Mouse (Mus musculus): ENCODE measurements around the gene Sh3gl2. TPM values are rescaled to one million over a fixed set of nuclear protein-coding genes. Genes with fewer than 3 reads are reported as not detected.

The Sh3gl2 gene
- polyA plus RNA-seq, 1 experiment from 2014 or later = 1.7 TPM

- no peak for DNase-seq (ENCODE audit: low spot score)
- Histone ChIP-seq H3K4me1 (ENCODE audit: control insufficient read depth, insufficient read depth, low read length) (no peaks in the 10 kb centered on the region), H3K36me3 (ENCODE audit: control insufficient read depth, insufficient read depth, low read length) (no peaks in the 10 kb centered on the region), H3K9me3 (ENCODE audit: control insufficient read depth, low read length) (no peaks in the 10 kb centered on the region), H3K27me3 (ENCODE audit: control insufficient read depth, insufficient read depth, low read length) (no peaks in the 10 kb centered on the region), H3K27ac (replicated peaks; ENCODE audit: low read depth, low read length) (no peak overlapping the region), H3K4me3 (ENCODE audit: low read depth, low read length) (no peak overlapping the region), H3K9ac (ENCODE audit: low read length) (no peak overlapping the region), H3K4me2 (ENCODE audit: low read depth, severe bottlenecking) (no peak overlapping the region)
- WGBS = 88% methylated on average over 13 of the region's 13 CpGs
- ATAC-seq (ENCODE audit: insufficient number of reproducible peaks, low FRiP score, low TSS enrichment, low read depth) = no peak
Observed at GRCm38 (mm10) chr4:85262606-85263005, 57.7 kb downstream of the Sh3gl2 start.

GRCm38 (mm10) chr4:85267456-85267855, 62.5 kb downstream of the Sh3gl2 start:
- WGBS = 81% methylated on average over 2 of the region's 2 CpGs

GRCm38 (mm10) chr4:85272877-85273276, 68.0 kb downstream of the Sh3gl2 start:
- H3K4me2 ChIP-seq (ENCODE audit: low read depth, severe bottlenecking) = no peak overlapping the region
- 88% methylated on average over 4 of the region's 4 CpGs for WGBS
- H3K27ac ChIP-seq (replicated peaks; ENCODE audit: low read depth, low read length) = no peak overlapping the region
- DNase-seq (ENCODE audit: low spot score) = no peak
- no peak overlapping the region for H3K4me3 ChIP-seq (ENCODE audit: low read depth, low read length)
- no peaks in the 10 kb centered on the region for H3K4me1 ChIP-seq (ENCODE audit: control insufficient read depth, insufficient read depth, low read length)
- H3K9me3 ChIP-seq (ENCODE audit: control insufficient read depth, low read length) = no peaks in the 10 kb centered on the region
- H3K36me3 ChIP-seq (ENCODE audit: control insufficient read depth, insufficient read depth, low read length) = no peaks in the 10 kb centered on the region
- no peak overlapping the region for H3K9ac ChIP-seq (ENCODE audit: low read length)
- no peak for ATAC-seq (ENCODE audit: insufficient number of reproducible peaks, low FRiP score, low TSS enrichment, low read depth)
- H3K27me3 ChIP-seq (ENCODE audit: control insufficient read depth, insufficient read depth, low read length) = no peaks in the 10 kb centered on the region

More at GRCm38 (mm10) chr4:85267456-85267855, 62.5 kb downstream of the Sh3gl2 start:
- no peaks in the 10 kb centered on the region for H3K27me3 ChIP-seq (ENCODE audit: control insufficient read depth, insufficient read depth, low read length)
- no peak overlapping the region for H3K27ac ChIP-seq (replicated peaks; ENCODE audit: low read depth, low read length)
- H3K4me2 ChIP-seq (ENCODE audit: low read depth, severe bottlenecking) = no peak overlapping the region
- no peak overlapping the region for H3K9ac ChIP-seq (ENCODE audit: low read length)
- no peak for ATAC-seq (ENCODE audit: insufficient number of reproducible peaks, low FRiP score, low TSS enrichment, low read depth)
- DNase-seq (ENCODE audit: low spot score) = no peak
- no peaks in the 10 kb centered on the region for H3K9me3 ChIP-seq (ENCODE audit: control insufficient read depth, low read length)
- H3K4me3 ChIP-seq (ENCODE audit: low read depth, low read length) = no peak overlapping the region
- no peaks in the 10 kb centered on the region for H3K4me1 ChIP-seq (ENCODE audit: control insufficient read depth, insufficient read depth, low read length)
- no peaks in the 10 kb centered on the region for H3K36me3 ChIP-seq (ENCODE audit: control insufficient read depth, insufficient read depth, low read length)

GRCm38 (mm10) chr4:85273452-85273851, 68.5 kb downstream of the Sh3gl2 start:
- WGBS = 86% methylated on average over 3 of the region's 3 CpGs
- ATAC-seq (ENCODE audit: insufficient number of reproducible peaks, low FRiP score, low TSS enrichment, low read depth) = no peak
- H3K36me3 ChIP-seq (ENCODE audit: control insufficient read depth, insufficient read depth, low read length) = no peaks in the 10 kb centered on the region
- no peaks in the 10 kb centered on the region for H3K9me3 ChIP-seq (ENCODE audit: control insufficient read depth, low read length)
- no peak for DNase-seq (ENCODE audit: low spot score)
- no peak overlapping the region for H3K4me2 ChIP-seq (ENCODE audit: low read depth, severe bottlenecking)
- no peak overlapping the region for H3K4me3 ChIP-seq (ENCODE audit: low read depth, low read length)
- H3K27ac ChIP-seq (replicated peaks; ENCODE audit: low read depth, low read length) = no peak overlapping the region
- H3K27me3 ChIP-seq (ENCODE audit: control insufficient read depth, insufficient read depth, low read length) = no peaks in the 10 kb centered on the region
- H3K4me1 ChIP-seq (ENCODE audit: control insufficient read depth, insufficient read depth, low read length) = no peaks in the 10 kb centered on the region
- H3K9ac ChIP-seq (ENCODE audit: low read length) = no peak overlapping the region

DNA sequence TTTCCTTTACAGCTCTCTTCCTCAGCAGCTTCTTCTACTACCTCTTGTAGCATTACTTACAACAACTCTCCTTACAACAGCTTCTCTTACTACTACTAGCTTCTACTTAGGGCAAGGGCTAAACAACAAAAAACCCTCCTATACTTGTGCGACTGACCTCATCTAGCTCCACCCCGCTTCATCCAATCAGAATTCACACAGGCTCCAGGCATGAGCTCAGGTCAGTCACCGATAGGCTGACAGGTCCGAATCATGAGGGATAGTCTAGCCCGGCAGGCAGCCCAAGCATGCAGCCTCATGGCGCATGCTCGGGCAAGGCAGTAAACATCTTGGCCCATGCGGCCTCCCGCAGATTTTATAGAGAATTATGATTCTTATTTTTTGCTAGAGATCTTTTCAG, 78.2 kb downstream of the Sh3gl2 start:
- Histone ChIP-seq H3K4me3 (ENCODE audit: low read depth, low read length) (no peak overlapping the region), H3K36me3 (ENCODE audit: control insufficient read depth, insufficient read depth, low read length) (no peaks in the 10 kb centered on the region), H3K4me2 (ENCODE audit: low read depth, severe bottlenecking) (no peak overlapping the region), H3K9me3 (ENCODE audit: control insufficient read depth, low read length) (no peaks in the 10 kb centered on the region), H3K27ac (replicated peaks; ENCODE audit: low read depth, low read length) (no peak overlapping the region), H3K4me1 (ENCODE audit: control insufficient read depth, insufficient read depth, low read length) (no peaks in the 10 kb centered on the region), H3K9ac (ENCODE audit: low read length) (no peak overlapping the region), H3K27me3 (ENCODE audit: control insufficient read depth, insufficient read depth, low read length) (no peaks in the 10 kb centered on the region)
- ATAC-seq (ENCODE audit: insufficient number of reproducible peaks, low FRiP score, low TSS enrichment, low read depth) (no peak), DNase-seq (ENCODE audit: low spot score) (no peak)
- WGBS = 95% methylated on average over 9 of the region's 9 CpGs

DNA sequence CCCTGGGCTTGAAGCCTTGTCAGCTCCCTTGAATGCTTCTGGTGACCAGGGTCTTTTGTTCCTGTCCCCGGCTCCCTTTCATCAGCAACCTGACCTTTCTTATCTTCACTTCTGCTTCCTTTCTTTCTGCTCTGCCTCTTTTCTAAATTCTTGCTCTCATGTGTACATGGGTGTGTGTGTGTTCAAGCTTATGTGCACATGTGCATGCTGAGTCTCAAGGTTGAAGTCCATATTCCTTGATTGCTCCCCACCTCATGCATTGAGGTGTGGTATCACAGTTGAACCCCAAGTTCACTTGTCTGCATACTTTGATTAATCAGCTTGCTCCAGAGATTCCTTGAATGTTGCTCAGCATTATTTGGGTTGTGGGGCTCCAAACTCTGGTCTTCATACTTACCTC, 85.1 kb downstream of the Sh3gl2 start:
- WGBS = 85% methylated on average over 1 of the region's 1 CpGs
- H3K4me1 ChIP-seq (ENCODE audit: control insufficient read depth, insufficient read depth, low read length) = no peaks in the 10 kb centered on the region
- no peak overlapping the region for H3K4me3 ChIP-seq (ENCODE audit: low read depth, low read length)
- ATAC-seq (ENCODE audit: insufficient number of reproducible peaks, low FRiP score, low TSS enrichment, low read depth) (no peak), DNase-seq (ENCODE audit: low spot score) (no peak)
- no peak overlapping the region for H3K9ac ChIP-seq (ENCODE audit: low read length)
- no peaks in the 10 kb centered on the region for H3K27me3 ChIP-seq (ENCODE audit: control insufficient read depth, insufficient read depth, low read length)
- no peak overlapping the region for H3K27ac ChIP-seq (replicated peaks; ENCODE audit: low read depth, low read length)
- no peaks in the 10 kb centered on the region for H3K36me3 ChIP-seq (ENCODE audit: control insufficient read depth, insufficient read depth, low read length)
- no peaks in the 10 kb centered on the region for H3K9me3 ChIP-seq (ENCODE audit: control insufficient read depth, low read length)
- no peak overlapping the region for H3K4me2 ChIP-seq (ENCODE audit: low read depth, severe bottlenecking)

DNA sequence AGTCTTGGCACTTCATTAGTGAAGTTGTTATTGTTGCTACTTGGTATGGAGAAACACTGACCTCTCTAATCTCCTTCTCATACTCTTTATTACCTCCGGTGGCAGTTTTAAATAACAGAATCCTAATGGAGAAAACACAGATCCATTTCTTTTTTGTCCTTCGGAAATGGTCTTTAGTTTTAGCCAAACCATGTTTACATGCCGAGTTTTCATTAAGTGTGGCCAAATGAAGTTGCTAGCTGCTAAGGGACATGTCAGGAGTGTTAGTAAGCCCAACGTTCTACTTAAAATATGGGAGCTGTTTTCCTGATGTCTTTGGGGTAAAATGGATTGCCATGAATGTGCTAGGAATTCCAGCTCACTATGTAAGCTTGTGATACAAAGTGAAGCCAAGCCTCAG, 86.4 kb downstream of the Sh3gl2 start:
- Histone ChIP-seq H3K9ac (ENCODE audit: low read length) (no peak overlapping the region), H3K36me3 (ENCODE audit: control insufficient read depth, insufficient read depth, low read length) (no peaks in the 10 kb centered on the region), H3K27me3 (ENCODE audit: control insufficient read depth, insufficient read depth, low read length) (no peaks in the 10 kb centered on the region), H3K4me3 (ENCODE audit: low read depth, low read length) (no peak overlapping the region), H3K4me1 (ENCODE audit: control insufficient read depth, insufficient read depth, low read length) (no peaks in the 10 kb centered on the region), H3K27ac (replicated peaks; ENCODE audit: low read depth, low read length) (no peak overlapping the region), H3K4me2 (ENCODE audit: low read depth, severe bottlenecking) (no peak overlapping the region), H3K9me3 (ENCODE audit: control insufficient read depth, low read length) (no peaks in the 10 kb centered on the region)
- 79% methylated on average over 4 of the region's 4 CpGs for WGBS
- no peak for DNase-seq (ENCODE audit: low spot score)
- ATAC-seq (ENCODE audit: insufficient number of reproducible peaks, low FRiP score, low TSS enrichment, low read depth) = no peak

- Histone ChIP-seq H3K27ac (replicated peaks; ENCODE audit: low read depth, low read length) (no peak overlapping the region), H3K36me3 (ENCODE audit: control insufficient read depth, insufficient read depth, low read length) (no peaks in the 10 kb centered on the region), H3K4me3 (ENCODE audit: low read depth, low read length) (no peak overlapping the region), H3K4me1 (ENCODE audit: control insufficient read depth, insufficient read depth, low read length) (no peaks in the 10 kb centered on the region), H3K4me2 (ENCODE audit: low read depth, severe bottlenecking) (no peak overlapping the region), H3K9ac (ENCODE audit: low read length) (no peak overlapping the region), H3K27me3 (ENCODE audit: control insufficient read depth, insufficient read depth, low read length) (no peaks in the 10 kb centered on the region), H3K9me3 (ENCODE audit: control insufficient read depth, low read length) (no peaks in the 10 kb centered on the region)
- DNase-seq (ENCODE audit: low spot score) (no peak), ATAC-seq (ENCODE audit: insufficient number of reproducible peaks, low FRiP score, low TSS enrichment, low read depth) (no peak)
- 74% methylated on average over 3 of the region's 3 CpGs for WGBS
Observed at GRCm38 (mm10) chr4:85293368-85293767, 88.4 kb downstream of the Sh3gl2 start.

GRCm38 (mm10) chr4:85300610-85301405, 95.9 kb downstream of the Sh3gl2 start:
- no peak overlapping the region for H3K4me3 ChIP-seq (ENCODE audit: low read depth, low read length)
- WGBS = 81% methylated on average over 6 of the region's 6 CpGs
- no peaks in the 10 kb centered on the region for H3K36me3 ChIP-seq (ENCODE audit: control insufficient read depth, insufficient read depth, low read length)
- no peaks in the 10 kb centered on the region for H3K9me3 ChIP-seq (ENCODE audit: control insufficient read depth, low read length)
- H3K27ac ChIP-seq (replicated peaks; ENCODE audit: low read depth, low read length) = no peak overlapping the region
- H3K4me2 ChIP-seq (ENCODE audit: low read depth, severe bottlenecking) = no peak overlapping the region
- ATAC-seq (ENCODE audit: insufficient number of reproducible peaks, low FRiP score, low TSS enrichment, low read depth) = no peak
- H3K27me3 ChIP-seq (ENCODE audit: control insufficient read depth, insufficient read depth, low read length) = no peaks in the 10 kb centered on the region
- H3K9ac ChIP-seq (ENCODE audit: low read length) = no peak overlapping the region
- no peak for DNase-seq (ENCODE audit: low spot score)
- no peaks in the 10 kb centered on the region for H3K4me1 ChIP-seq (ENCODE audit: control insufficient read depth, insufficient read depth, low read length)
